8 mouse cellular contexts compared by ENCODE assay signal in genomic region chr5:149851011-149851410, GRCm38 (mm10).
DNase-seq lines count a peak whose midpoint lies in the region; TF ChIP-seq lines count a peak whose summit lies in the region.

No protein-coding gene starts in this region.

- intact Hi-C loops in gastrocnemius, adult 2 months (cut with DNase I), result loop anchor here (5.0 kb wide), 1 partner anchor 139 kb away; no protein-coding TSS in a partner anchor

- H3K4me1 ChIP-seq in limb, embryonic 10.5 days, result peaks cover 16% of the 10 kb centered on the region
- H3K4me1 ChIP-seq in thymus, adult 2 months (replicated peaks; ENCODE audit: control insufficient read depth, insufficient read depth, low read length), result no peaks in the 10 kb centered on the region; the same call in 1 of the 2 replicates

- DNase-seq in 3T3-L1 (ENCODE audit: low read depth, low spot score), result peak; percentile 87
- peak; percentile 39 for DNase-seq in Muller cell, postnatal 12 days (ENCODE audit: inconsistent ontology term)
- DNase-seq in cerebellum, postnatal 10 days, result peak; percentile 89 to 92
- DNase-seq in gastrocnemius, adult 2 months, result peak; percentile 67
- DNase-seq in kidney, adult 9 months, result peak; percentile 70
- peak; percentile 83 for DNase-seq in limb, embryonic 10.5 days (ENCODE audit: low spot score)
- DNase-seq in natural killer cell, adult 2 months (ENCODE audit: low spot score in 2 of 2), result peak; percentile 12 to 42
- peak; percentile 65 for DNase-seq in thymus, adult 2 months

- TF ChIP-seq POLR2A in thymus, adult 2 months (IDR thresholded peaks at IDR 0.05; ENCODE audit: control insufficient read depth, extremely low read depth, insufficient read depth, low read length, poor library complexity), result no peak

- no peak overlapping the region for H3K4me3 ChIP-seq in gastrocnemius, adult 2 months
- H3K4me3 ChIP-seq in limb, embryonic 10.5 days, result no peak overlapping the region
- no peak overlapping the region for H3K4me3 ChIP-seq in thymus, adult 2 months (ENCODE audit: control insufficient read depth, insufficient read depth, low read length)

- H3K27ac ChIP-seq in gastrocnemius, adult 2 months, result no peak overlapping the region
- no peak overlapping the region for H3K27ac ChIP-seq in limb, embryonic 10.5 days
- no peak overlapping the region for H3K27ac ChIP-seq in thymus, adult 2 months (ENCODE audit: control insufficient read depth, insufficient read depth, low read length)

- no peaks in the 10 kb centered on the region for H3K36me3 ChIP-seq in limb, embryonic 10.5 days
- no peaks in the 10 kb centered on the region for H3K36me3 ChIP-seq in thymus, adult 2 months (ENCODE audit: control insufficient read depth, insufficient read depth, low read length)

- TF ChIP-seq CTCF in gastrocnemius, adult 2 months (IDR thresholded peaks at IDR 0.05), result peak; percentile 85
- TF ChIP-seq CTCF in thymus, adult 2 months (IDR thresholded peaks at IDR 0.05; ENCODE audit: borderline replicate concordance, control insufficient read depth, extremely low read depth, insufficient read depth, low read length, poor library complexity), result peak; percentile 66; the same call in 1 of the 2 replicates

- 15% methylated on average over 9 of the region's 9 CpGs for whole genome bisulfite sequencing in limb, embryonic 10.5 days
- 20% methylated on average over 9 of the region's 9 CpGs for WGBS in thymus, adult 2 months

- H3K27me3 ChIP-seq in limb, embryonic 10.5 days (ENCODE audit: low read depth, poor library complexity, severe bottlenecking), result peaks cover 16% of the 10 kb centered on the region
- no peaks in the 10 kb centered on the region for H3K27me3 ChIP-seq in thymus, adult 2 months (ENCODE audit: control insufficient read depth, insufficient read depth, low read length)

- no peaks in the 10 kb centered on the region for H3K9me3 ChIP-seq in limb, embryonic 10.5 days (replicated peaks)

Comparison
In these comparisons a context has a peak if more than half of its experiments do, and no peak if none do; other contexts are left out.
1. DNase-seq: peak in every context shown above with its lines; median percentile 90 in cerebellum, postnatal 10 days; 87 in 3T3-L1; 83 in limb, embryonic 10.5 days; 70 in kidney, adult 9 months; 67 in gastrocnemius, adult 2 months; 65 in thymus, adult 2 months; 39 in Muller cell, postnatal 12 days; 27 in natural killer cell, adult 2 months.